Mouse (Mus musculus): ENCODE measurements around the gene Gramd1b.

The Gramd1b gene

DNA sequence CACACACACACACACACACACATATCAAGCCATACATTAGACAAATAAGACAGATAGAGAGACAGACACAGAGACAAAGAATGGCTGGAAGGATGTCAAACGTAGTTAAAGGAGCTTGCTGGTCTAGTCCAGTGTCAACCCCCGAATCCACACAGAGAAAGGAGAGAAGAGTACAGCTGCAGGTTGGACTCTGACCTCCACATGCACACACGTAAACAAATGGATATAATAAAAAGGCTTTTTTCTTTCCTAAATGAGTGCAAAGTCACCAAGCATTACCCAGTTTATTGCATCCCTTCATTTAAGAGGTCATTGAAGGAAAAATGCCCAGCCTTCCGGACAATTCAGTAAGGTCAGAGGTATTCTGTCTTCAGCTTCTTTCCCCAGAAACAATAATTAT is 161.0 kb downstream of the Gramd1b start:
- no peak for DNase-seq (ENCODE audit: low read depth, low spot score)

DNA sequence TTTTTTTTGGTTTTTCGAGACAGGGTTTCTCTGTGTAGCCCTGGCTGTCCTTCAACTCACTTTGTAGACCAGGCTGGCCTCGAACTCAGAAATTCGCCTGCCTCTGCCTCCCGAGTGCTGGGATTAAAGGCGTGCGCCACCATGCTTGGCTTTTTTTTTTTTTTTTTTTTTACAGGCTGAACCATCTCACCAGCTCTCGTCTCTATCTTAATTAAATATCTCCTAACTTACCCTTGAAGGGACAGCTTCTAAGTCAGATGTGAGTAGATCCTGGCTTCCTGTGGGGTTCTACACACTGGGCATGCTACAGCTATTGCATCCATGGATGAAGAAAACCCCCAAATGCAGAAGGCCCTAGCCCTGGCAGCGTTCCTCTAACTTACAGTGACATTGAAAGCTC is 164.4 kb downstream of the Gramd1b start:
- no peak for DNase-seq (ENCODE audit: low read depth, low spot score)

DNA sequence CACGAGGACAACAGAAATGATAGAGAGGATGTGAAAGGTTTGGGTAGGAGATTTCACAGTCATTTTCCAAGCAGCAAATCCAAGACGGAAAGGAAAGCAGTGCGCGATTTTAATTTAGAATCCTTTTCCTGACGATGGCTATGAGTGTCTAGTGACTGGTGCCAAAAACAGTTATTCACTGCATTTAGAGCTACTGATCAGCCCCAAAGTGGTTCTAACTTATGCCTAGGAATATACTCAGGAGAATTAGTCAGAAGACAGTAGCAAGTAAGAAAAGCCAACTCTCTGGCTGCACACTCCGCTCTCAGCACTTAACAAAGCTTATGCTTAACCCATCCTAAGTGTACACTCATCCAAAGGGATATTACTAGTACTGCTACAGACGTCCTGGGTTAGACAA is 166.9 kb downstream of the Gramd1b start:
- no peak for DNase-seq (ENCODE audit: low read depth, low spot score)

DNA sequence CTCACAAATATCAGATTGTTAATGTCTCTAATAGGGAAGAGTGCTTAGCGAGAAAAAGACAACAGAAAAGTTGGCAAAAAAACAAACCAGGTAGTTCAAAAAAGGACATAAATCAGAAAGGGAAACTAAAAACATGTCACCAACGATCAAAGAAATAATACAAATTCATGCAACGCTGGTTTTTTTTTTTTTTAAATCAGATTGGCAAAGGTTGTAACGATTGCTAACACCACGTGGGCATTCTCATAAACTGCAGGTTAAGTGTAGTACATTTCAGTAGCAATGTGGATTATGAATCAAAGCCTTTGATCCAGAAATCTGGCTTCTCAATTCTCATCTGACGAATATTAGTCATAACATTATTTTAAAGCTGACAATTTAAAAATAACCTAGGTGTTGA is 169.2 kb downstream of the Gramd1b start:
- no peak for DNase-seq (ENCODE audit: low read depth, low spot score)

DNA sequence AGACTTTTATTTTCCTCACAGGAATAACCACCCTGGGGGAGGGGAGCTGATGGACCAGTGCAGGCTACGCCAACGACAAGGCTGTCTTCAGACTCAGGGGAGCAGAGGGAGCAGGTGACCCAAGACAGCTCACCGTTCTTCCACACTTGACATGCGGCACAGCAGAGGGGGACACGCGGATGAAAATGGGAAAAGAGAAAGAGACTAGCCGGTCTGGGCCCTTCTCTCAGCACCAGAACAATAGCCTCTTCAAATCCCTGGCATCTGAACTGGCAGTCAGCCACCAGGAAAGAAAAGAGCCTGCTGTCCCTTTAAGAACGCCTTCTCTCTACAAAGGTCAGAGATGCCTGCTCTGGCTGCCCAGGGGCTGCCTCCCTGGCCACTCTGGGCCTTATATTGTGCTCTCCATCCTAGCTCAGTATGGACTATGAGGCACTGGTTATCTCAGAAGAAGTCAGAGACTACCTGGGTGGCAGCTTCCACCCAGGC is 172.7 kb downstream of the Gramd1b start:
- no peak for DNase-seq (ENCODE audit: low read depth, low spot score)

DNA sequence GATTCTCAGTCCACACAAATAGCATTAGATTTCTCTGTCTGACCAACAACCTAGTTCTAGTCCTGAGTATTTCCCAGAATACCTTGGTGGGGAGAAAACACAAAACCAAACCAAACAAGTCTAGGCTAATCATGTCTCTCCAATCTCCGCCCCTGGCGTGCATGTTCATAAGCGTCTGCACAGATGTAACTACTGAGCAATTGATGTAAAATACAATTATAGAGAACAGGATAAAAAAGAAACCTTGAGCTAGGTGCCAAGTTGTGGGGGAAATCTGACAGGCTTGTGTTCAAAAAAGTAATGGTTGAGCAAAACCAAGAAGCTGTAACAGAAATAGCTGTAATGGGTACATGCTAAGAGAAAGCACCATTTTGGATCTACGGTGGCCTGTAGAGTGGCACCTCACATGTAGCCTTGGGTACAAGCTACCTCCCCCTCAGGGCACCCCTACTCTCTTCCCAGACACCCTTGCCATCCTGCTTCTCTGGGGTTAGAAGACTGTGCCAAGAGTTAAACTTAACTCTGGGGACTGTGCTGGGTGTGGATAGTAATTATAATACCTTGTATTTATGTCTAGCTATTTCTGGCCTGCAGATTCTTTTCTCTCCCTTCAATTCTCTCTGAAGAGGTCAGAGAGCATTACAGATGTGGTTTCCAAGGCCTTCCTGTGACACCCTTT is 174.3 kb downstream of the Gramd1b start:
- no peak for DNase-seq (ENCODE audit: low read depth, low spot score)

DNA sequence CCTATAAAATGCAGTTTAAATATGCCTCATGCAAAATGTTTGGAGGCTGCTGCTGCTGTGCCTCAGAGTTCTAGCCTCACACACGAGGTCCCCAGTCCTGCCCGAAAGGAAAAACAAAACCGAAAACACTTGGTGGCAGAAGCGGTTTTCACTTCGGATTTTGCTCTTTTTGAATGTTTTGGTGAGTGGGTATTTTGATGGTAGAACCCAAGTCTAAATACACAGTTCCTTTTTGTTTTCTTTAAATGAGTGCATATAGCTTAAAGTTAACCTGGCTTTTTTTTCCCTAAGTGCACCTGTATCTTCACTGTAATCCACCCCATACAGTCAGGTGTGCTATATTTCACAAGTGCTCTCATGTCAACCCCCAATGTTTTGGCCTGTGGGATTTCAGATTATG is 174.8 kb downstream of the Gramd1b start:
- no peak for DNase-seq (ENCODE audit: low read depth, low spot score)

DNA sequence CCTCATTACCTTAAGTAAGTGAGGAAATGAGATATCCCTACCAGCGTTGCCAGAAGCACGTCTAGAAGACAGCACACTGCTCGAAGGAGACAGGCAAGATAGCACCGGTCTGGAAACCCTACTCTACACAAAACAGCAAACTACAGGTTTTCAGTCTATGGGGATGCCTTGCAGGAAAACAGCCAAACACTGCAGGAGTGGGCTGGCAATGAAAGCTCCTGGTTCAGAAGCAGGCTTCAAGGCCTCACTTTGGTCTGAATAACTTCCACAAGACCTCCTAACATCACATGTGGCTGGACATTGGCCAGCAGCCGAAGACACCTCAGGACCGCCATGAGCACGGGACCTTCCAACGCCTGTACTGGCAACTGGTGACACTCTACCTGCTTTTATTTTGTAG is 175.8 kb downstream of the Gramd1b start:
- no peak for DNase-seq (ENCODE audit: low read depth, low spot score)

DNA sequence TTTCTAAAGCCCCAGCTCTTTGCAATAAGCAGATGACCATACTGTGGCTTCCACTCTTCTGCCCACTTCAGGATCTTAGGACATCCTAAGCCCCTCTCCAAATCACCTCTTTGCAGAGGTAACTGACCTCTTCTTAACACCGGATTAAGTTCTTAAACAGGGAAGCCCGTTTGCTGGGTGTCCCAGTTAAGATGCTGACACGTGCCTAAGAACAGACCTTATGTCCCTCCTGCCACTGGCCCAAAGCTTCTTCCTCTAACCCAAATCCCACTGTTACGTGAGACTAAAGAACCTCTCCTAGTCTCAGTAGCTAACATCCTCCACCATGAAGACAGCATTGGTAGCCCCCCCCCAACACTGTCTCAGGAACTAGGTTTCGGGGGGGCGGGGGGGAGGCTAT is 177.6 kb downstream of the Gramd1b start:
- no peak for DNase-seq (ENCODE audit: low read depth, low spot score)

DNA sequence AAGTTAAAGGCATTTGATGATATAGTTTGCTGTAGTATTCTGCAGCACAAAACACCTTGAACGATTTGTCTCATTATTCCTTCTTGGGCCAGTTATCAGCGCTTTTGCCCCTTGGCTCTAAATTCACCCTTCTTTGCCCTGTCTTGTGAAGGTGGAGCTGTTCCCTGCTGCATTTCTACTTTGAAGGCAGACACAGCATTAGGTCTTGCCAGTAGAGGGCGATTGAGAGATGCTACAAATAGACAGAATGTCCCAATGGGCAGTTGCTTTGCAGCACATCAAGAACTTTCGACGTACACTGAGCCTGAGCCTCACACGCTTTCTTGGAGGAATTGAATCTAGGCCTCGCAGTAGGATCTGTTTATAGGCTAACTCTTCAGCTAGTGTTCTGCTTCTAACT is 180.5 kb downstream of the Gramd1b start:
- DNase-seq (ENCODE audit: low read depth, low spot score) = peak; percentile 76

DNA sequence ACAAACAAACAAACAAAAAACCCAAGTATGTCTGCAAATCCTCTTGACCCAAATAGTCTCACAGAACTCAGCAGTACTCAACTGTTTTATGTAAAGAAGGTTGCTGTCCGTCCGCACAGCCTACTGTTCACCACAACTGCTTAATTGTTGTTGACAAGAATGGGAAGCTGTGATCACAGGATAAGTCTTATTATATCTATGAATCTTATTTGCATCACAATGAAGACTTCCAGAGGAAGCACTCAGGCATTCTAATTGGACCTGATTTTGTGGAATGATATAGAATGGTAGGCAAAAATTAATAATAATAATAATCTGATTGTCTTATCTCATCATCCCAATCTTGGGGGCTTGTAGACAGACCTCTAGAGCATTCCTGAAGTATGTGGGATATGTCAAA is 181.1 kb downstream of the Gramd1b start:
- DNase-seq (ENCODE audit: low read depth, low spot score) = no peak

DNA sequence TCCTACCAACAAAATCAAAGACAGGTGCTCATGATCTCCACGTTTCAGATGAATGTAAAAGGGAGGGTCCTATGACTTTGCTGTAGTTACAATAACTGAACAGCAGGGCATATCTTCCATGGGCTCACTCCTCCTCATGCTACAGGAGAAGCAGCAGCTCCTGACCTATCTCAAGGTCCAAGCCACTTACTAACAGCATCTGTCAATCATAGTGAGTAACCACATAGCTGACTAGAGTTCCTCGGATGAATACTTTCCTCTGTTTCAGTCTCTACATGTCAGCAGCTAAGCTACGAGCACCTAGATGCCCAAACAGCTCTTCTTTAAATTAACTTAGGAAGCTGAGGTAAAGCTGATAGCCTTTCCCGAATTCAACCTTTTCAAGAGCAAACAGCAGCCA is 181.6 kb downstream of the Gramd1b start:
- peak; percentile 34 for DNase-seq (ENCODE audit: low read depth, low spot score)

DNA sequence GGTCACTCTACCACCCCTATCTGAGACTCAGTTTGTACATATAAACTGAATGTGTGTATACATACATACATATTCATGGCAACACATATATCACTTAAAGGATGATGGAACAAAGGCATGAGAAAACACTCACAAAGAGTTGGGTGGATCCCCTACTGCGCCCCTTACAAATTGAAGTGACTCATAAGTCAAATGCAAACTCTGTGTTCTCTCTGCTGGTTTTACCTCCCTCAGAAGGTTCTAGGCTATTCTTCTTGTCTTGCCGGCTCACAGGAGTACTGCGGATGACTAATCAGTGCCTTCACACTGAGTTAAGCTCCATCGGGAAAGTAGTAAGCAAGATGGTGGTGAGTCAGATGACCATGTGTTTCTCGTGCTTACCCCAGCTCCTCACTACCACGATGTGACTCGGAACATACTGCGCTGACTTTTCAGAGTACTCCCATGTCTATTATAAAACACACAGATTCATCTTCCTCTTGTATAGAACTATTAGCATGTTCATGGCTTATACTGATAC is 182.4 kb downstream of the Gramd1b start:
- DNase-seq (ENCODE audit: low read depth, low spot score) = peak; percentile 65

DNA sequence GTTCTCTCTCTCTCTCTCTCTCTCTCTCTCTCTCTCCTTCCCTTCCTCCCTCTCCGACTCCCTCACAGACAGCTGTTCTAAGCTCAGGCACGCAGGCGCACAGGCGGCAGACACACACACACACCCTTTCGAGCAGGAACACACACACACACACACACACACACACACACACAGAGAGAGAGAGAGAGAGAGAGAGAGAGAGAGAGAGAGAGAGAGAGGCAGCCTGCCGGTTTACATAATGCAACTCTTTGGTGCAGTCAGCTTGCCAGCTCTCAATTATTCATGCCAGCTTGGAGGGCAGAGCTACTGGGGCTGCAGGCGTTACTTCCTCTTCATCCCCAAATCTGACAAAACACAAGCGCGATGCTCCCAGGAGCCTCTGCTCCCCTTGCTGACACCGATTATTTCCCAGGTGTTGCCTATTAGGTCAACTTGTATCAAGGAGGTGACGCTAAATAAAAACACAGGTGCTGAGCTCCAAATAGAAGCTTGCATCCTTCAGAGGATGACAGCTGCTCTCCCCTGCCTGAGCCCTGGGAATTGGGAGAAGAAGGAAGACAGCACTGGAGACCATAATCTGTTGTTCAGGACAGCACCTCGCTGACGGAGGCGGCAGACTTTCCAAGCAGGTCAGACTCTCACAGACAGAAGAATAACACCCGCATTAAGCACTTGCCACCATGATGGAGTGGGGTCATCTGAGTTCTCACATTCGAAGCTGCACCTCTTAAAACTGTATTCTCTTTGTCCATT is 184.8 kb downstream of the Gramd1b start:
- no peak for DNase-seq (ENCODE audit: low read depth, low spot score)

DNA sequence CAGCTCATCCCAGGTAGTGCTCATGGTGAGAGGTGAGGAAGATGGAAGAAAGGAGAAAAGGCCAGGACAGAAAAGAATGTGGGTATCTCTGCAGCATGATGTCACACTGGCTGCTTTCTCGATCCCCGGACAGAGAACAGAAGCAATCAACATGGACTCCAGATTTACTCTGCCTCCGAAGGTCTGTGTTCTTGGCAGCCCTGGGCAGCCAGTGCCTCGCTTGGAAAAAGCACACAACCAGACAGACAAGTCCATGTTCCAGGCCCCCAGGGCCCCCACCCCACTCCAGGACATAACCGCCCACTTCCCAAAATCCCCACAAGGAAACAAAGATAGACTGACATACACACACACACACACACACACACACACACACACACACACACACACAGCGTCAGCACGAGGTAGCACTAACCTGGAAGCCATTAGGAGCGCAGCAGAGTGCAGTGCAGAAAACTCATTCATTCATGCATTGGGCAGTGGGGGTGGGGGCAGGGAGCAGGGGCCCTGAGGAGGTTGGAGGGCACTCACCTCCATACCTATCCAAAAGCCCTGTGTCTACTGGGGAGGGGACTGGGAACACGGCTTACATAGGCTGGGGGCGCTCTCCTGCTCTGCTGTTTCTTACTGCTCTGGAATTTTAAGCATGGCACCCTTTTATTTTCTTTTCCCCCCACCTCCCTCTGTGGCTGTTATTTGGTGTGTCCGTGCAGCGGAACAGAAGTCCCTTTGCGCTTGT is 185.5 kb downstream of the Gramd1b start:
- DNase-seq (ENCODE audit: low read depth, low spot score) = no peak

DNA sequence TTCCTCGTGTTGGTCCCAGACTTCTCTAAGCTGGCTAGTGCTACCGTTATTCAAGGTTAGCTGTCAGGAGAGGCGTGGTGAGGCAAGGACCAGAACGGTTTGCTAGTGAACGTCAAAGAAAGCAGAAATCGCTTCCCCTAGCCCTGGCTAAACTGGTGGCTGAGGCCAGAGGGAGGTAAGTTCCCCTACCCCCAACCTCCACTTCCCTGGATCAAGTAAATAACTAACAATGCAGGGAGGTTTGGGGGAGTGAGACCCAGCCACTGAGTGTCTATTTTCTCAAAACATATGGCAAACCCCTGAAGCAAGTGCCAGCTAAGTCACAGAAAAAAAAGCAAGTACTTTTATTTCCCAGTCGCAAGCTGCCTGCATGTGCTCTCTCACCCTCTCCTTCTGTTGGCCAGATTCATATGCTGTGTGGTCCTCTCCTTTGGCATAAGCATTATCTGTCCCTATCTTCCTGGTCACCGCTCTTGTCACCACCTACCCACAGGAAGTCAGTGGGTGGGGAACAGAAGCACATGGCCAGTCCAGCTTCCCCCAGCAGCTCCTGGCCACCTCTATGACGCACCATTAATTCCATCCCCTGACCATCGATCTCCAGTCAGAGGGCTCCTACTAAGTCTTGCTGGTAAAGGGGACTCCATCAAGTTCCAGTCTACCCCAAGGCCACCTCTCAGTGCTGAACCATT is 186.2 kb downstream of the Gramd1b start:
- no peak for DNase-seq (ENCODE audit: low read depth, low spot score)

DNA sequence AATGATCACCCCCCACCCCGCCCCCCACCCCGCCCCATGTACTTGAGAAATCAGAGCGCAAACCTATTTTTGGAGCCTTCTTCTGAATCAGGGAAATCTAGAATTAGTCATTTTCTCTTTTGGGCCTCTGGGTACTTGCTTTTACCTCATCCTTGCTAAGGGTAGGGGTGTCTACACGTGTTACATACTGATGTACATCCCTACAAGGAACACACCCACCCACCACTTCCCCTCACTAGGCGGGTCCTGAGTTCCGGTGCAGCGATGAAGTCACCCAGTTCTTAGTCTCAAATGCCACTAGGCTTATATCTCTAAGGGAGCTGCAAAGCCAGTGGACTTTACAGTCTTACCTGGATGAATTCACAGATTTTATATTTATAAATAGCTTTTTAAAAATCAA is 187.4 kb downstream of the Gramd1b start:
- no peak for DNase-seq (ENCODE audit: low read depth, low spot score)

DNA sequence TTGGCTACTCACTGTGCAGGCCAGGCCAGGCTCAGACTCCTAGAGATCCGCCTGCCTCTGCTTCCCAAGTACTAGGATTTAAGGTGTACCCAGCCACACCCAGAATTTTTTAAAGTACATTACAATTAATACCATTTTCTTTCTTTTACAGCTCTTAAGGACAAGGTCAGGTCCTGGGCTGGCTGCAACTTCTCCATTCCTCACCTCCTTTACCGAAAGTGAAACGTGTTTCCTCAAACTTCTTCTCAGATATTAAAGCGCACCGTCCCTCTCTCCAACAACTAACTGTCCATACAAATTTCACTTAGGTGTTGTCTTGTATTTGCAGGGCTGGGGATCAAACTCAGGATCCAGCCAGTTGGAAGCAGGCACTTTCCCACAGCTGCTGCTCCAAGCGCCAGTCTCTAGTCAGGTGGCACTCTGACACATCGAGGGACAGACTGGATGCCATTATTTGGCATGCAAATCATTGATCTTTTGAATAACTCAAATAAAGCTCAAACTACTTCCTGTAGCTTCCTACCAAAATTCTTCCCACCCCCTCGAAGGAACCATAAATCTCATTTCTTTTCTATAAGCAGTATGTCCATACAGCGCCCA is 188.0 kb downstream of the Gramd1b start:
- DNase-seq (ENCODE audit: low read depth, low spot score) = no peak

DNA sequence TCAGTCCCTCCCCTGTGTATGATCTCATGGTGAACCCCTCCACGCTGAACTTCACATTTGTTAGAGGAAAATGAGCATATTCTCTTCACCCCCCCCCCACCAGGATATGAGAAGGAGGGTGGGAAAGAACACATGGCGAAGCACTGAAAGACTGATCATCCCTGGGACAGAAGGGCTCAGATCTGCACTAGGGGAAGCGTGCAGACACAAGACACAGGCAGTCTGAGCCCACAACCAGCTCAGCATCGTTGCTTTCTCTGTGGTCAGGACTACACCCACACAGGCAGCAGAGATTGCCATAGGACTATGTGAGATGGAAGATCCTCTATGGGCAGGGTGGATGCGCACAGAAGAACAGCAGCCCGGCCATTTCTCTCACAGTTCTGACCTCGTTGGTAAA is 189.1 kb downstream of the Gramd1b start:
- no peak for DNase-seq (ENCODE audit: low read depth, low spot score)

DNA sequence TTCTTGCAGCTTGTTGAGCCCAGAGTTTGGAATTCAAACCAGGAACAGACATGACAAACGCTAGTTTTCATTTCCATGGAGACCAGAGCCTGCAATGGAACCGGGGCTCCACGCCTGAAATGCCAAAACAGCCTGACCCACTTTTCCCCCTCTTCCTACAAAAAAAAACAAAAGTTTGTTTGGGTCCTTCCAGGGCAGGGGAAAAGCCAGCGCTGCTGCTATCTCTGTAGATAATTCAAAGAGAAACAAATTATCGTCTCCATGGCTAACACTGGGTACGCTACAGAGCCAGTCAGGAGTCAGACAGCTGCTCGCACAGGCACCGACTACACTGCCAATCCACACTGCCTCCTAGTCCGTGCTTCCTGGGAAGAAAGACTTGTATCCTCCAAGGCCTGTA is 191.6 kb downstream of the Gramd1b start:
- DNase-seq (ENCODE audit: low read depth, low spot score) = no peak

DNA sequence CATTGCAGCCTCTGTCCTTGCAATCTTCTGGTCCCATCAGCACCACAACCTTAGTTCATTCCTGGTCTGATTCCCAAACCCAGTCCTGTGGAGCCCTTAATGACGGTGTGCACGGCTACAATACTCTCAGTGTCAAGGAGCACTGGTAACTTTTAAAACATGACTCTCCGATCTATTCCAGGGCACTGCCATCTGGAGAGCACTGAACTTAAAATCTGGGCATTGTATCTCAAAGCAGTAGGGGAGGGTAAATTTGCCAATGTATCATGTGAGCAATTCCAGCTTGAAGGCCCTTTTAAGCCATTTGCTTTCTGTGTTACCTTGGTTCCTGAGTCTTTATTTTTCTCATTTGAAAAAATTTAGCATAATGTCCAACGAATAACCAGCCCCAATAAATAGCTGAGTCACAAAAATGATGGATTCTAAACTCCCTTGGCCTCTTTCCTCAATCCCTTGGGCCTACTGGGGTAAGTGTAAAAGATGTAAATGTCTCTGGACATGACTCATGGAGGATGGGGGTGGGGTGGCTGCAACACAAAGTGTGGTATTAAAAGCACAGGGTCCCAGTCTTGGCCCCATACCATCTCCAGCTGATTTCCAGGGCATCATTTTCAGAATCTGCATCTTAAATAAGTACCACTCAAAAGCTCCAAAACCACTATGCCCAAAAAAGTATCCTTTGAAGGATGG is 193.9 kb downstream of the Gramd1b start:
- peak; percentile 80 for DNase-seq (ENCODE audit: low read depth, low spot score)
